Mouse (Mus musculus): ENCODE data around the gene Bcor. TPM values are rescaled to one million over a fixed set of nuclear protein-coding genes. Genes with fewer than 3 reads are reported as not detected.

Bcor gene
- polyA plus RNA-seq, 1 experiment: 13.6 TPM

DNA sequence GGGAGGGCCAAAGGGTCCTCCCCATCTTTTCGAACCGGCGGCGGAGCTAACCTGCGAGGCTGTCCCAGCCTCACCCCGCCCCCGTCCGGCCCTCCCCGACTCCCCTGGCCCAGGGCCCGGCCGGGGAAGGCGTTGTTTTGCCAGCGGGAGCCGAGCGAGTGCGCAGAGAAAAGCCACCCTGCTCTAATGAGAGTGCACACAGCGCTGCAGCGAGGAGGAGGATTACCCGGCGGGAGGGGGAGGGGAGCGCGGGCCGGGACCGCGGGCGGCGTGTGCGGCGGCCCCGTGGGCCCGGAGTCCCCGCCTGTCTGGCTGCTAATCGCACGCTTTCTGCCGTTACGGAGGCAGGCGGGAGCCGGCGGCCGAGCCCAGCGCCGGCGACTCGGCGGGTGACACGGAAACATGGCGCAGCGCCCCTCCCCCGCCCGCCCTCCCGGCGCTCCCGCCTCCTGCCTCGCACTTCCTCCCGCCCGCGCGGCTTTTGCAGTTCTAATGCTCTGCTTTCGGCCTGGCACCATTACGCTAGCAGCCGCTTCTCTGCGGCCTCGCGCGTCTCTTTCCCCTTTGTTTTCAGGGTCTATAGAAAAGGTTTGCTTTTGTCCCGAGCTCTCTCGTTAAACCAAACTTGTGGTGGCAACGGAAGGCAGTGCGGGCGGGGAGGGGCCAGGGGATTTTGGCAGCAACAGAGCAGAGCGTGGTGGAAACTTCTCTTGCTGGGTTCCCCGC, 71.7 kb downstream of the Bcor start:
- H3K4me3 ChIP-seq (replicated peaks; ENCODE audit: control insufficient read depth, low read depth, low read length): peak overlapping the region; percentile 65
- no peak; the same call in 1 of the 2 replicates for TF ChIP-seq POLR2A (IDR thresholded peaks at IDR 0.05; ENCODE audit: borderline replicate concordance, control insufficient read depth, low read depth, low read length)
- TF ChIP-seq CTCF (IDR thresholded peaks at IDR 0.05; ENCODE audit: control insufficient read depth, insufficient read depth, low read length): no peak
- peak overlapping the region; percentile 95 for H3K27ac ChIP-seq (ENCODE audit: control insufficient read depth, insufficient read depth, low read depth, low read length, poor library complexity)
- H3K4me1 ChIP-seq (ENCODE audit: control insufficient read depth, insufficient read depth, low read length): peaks cover 2% of the 10 kb centered on the region; the same call in 1 of the 2 replicates
- 3% methylated on average over 64 of the region's 72 CpGs for WGBS

DNA sequence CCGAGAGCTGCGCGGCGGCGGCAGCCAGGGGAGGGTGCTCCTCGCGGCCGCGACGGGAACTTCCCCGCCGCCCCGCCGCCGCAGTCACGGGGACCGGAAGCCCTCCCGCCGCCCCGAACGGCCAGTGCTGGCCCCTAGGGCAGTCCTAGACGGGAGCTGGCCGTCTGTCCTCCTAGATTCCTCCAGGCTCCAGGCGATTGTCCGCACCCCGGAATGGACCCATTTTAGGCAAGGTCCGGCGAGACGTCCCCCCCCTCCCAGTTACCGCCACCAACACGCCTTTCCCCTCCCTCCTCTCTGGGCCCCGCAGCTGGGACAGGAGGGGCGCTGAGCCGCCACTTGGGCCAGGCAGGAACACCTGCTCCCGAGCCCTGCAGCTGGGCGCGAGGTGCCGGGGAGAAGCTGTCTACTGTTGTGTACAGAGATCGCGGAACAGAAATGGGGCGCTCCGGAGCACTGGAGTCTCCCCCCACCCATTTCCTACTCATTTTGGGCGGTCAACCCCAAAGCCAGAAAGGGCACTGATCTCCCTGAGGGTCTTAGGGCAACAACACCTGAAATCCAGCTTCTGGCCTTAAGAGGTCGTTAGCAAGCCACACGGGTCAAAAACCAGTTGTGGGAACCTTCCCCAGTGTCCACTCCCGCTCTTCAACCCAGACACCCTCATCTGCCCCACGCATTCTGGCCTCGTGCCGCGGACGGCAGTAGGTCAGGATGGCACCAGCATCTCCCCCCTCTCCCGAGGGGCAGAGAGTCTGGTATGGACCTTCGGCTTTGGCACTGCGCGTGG, 72.4 kb downstream of the Bcor start:
- peak overlapping the region; percentile 65 for H3K4me3 ChIP-seq (replicated peaks; ENCODE audit: control insufficient read depth, low read depth, low read length)
- H3K4me1 ChIP-seq (ENCODE audit: control insufficient read depth, insufficient read depth, low read length): peaks cover 2% of the 10 kb centered on the region; the same call in 1 of the 2 replicates
- peak overlapping the region; percentile 95 for H3K27ac ChIP-seq (ENCODE audit: control insufficient read depth, insufficient read depth, low read depth, low read length, poor library complexity)
- WGBS: 5% methylated on average over 39 of the region's 55 CpGs
- TF ChIP-seq CTCF (IDR thresholded peaks at IDR 0.05; ENCODE audit: control insufficient read depth, insufficient read depth, low read length): no peak
- TF ChIP-seq POLR2A (IDR thresholded peaks at IDR 0.05; ENCODE audit: borderline replicate concordance, control insufficient read depth, low read depth, low read length): 0 out of 2 replicates have a peak, but pooled peaks have one; percentile 36

DNA sequence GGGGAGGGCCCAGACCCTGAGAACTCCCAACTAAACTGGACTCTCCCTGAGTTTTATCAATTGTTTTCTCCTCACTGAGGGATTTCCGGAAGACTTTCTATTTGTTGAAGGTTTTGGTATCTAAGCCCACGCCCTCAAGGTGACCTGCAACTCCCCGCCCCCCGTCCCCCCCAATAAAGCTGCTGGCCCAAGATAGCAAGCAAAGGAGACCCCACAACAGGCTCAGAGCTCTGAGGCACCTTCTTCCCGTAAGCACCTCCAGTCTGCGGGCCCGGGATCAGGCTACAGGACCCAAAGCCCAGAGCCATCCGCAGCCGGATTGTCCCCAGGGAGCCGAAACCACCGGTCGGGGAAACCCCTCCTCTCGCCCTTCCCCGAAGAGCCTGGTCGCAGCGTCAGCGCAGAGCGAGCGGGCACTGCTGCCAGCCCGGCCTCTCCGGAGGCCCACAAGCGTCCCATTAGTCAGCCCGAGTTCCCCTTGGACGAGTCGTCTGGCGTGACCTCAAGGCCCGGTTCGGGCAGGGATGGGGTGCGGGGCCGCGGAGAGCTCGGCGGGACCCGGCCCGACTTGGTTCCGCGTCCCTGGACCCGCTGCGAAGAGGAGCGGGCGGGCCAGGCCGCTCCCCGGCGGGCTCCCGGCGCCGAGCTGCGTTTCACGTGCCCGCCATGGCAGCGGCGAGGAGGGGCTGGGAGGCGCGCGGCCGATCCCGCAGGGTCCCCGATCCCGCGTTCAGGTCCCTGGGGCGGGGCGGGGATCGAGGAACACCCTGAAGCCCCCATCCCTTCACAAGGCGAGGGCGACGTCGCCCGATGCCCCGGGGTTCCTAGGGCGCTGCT, 73.3 kb downstream of the Bcor start:
- WGBS: 2% methylated on average over 67 of the region's 70 CpGs
- TF ChIP-seq CTCF (IDR thresholded peaks at IDR 0.05; ENCODE audit: control insufficient read depth, insufficient read depth, low read length) (no peak), POLR2A (IDR thresholded peaks at IDR 0.05; ENCODE audit: borderline replicate concordance, control insufficient read depth, low read depth, low read length) (peak; percentile 42; the same call in 1 of the 2 replicates)
- Histone ChIP-seq H3K4me1 (ENCODE audit: control insufficient read depth, insufficient read depth, low read length) (peaks cover 2% of the 10 kb centered on the region; the same call in 1 of the 2 replicates), H3K27ac (ENCODE audit: control insufficient read depth, insufficient read depth, low read depth, low read length, poor library complexity) (peak overlapping the region; percentile 95), H3K4me3 (replicated peaks; ENCODE audit: control insufficient read depth, low read depth, low read length) (peak overlapping the region; percentile 57)

DNA sequence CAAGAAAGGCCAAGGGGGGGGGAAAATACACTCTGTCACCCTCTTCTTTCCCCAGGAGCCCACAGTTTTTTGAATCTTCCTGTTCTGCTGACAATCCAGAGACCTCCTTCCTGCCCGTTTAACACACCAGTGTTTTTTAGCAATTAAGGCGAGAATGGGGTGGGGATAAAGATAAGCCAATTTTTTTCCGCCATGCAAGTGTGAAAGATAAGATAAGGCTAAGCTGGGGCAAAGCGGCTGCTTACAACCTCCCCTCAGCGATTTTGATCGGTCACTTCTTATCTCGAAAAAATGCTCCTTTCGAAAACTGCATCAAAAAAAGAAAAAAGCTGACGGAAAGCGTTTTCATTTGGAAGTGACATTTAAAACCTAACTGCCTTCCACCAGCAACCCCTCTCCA, 74.2 kb downstream of the Bcor start:
- Histone ChIP-seq H3K27ac (ENCODE audit: control insufficient read depth, insufficient read depth, low read depth, low read length, poor library complexity) (no peak overlapping the region), H3K4me3 (replicated peaks; ENCODE audit: control insufficient read depth, low read depth, low read length) (no peak overlapping the region), H3K4me1 (ENCODE audit: control insufficient read depth, insufficient read depth, low read length) (peaks cover 2% of the 10 kb centered on the region; the same call in 1 of the 2 replicates)
- no peak for TF ChIP-seq CTCF (IDR thresholded peaks at IDR 0.05; ENCODE audit: control insufficient read depth, insufficient read depth, low read length)
- TF ChIP-seq POLR2A (IDR thresholded peaks at IDR 0.05; ENCODE audit: borderline replicate concordance, control insufficient read depth, low read depth, low read length): no peak
- 25% methylated on average over 10 of the region's 10 CpGs for WGBS

DNA sequence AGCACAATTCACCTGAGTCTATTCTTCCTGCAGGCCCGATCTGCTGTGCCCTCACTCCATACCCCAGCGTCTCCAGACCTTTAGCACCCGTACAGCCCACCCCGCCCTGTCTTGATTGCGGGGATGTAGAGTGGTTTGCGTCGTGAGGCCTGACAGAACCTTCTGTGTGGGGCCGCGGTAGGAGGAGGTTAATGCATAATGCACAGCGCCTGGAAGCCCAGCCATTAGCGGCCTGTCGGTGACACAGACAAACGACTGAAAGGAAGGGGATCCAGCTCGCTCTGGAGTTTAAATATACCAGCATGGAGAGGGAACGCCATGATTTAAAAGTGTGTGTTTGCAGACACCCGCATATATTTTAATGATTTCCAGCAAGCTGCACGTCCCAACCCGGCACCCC, 74.9 kb downstream of the Bcor start:
- WGBS: 41% methylated on average over 17 of the region's 18 CpGs
- TF ChIP-seq POLR2A (IDR thresholded peaks at IDR 0.05; ENCODE audit: borderline replicate concordance, control insufficient read depth, low read depth, low read length): no peak
- no peak for TF ChIP-seq CTCF (IDR thresholded peaks at IDR 0.05; ENCODE audit: control insufficient read depth, insufficient read depth, low read length)
- H3K27ac ChIP-seq (ENCODE audit: control insufficient read depth, insufficient read depth, low read depth, low read length, poor library complexity): no peak overlapping the region
- H3K4me1 ChIP-seq (ENCODE audit: control insufficient read depth, insufficient read depth, low read length): peaks cover 2% of the 10 kb centered on the region; the same call in 1 of the 2 replicates
- H3K4me3 ChIP-seq (replicated peaks; ENCODE audit: control insufficient read depth, low read depth, low read length): no peak overlapping the region

DNA sequence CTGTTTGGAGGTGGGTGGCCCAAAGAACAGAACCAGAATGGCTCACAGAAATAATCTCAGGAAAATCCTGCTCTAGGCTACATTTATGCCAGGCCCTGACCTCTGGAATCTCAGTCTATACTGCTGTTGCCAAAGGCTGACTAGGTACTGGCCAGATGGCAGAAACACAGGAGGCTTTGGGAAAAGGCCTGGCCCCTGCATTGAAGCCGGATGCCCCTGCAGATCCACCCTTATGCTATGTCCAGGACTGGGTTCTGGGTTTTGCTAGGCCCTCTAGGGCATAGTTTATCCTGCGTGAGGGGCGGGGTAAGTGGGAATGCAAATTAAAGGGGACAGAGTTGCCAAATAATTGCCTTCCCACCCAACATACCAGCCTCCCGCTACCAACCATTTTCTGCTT, 75.5 kb downstream of the Bcor start:
- H3K27ac ChIP-seq (ENCODE audit: control insufficient read depth, insufficient read depth, low read depth, low read length, poor library complexity): no peak overlapping the region
- 59% methylated on average over 4 of the region's 4 CpGs for WGBS
- H3K4me3 ChIP-seq (replicated peaks; ENCODE audit: control insufficient read depth, low read depth, low read length): no peak overlapping the region
- H3K4me1 ChIP-seq (ENCODE audit: control insufficient read depth, insufficient read depth, low read length): peaks cover 2% of the 10 kb centered on the region; the same call in 1 of the 2 replicates
- no peak for TF ChIP-seq POLR2A (IDR thresholded peaks at IDR 0.05; ENCODE audit: borderline replicate concordance, control insufficient read depth, low read depth, low read length)
- no peak for TF ChIP-seq CTCF (IDR thresholded peaks at IDR 0.05; ENCODE audit: control insufficient read depth, insufficient read depth, low read length)

DNA sequence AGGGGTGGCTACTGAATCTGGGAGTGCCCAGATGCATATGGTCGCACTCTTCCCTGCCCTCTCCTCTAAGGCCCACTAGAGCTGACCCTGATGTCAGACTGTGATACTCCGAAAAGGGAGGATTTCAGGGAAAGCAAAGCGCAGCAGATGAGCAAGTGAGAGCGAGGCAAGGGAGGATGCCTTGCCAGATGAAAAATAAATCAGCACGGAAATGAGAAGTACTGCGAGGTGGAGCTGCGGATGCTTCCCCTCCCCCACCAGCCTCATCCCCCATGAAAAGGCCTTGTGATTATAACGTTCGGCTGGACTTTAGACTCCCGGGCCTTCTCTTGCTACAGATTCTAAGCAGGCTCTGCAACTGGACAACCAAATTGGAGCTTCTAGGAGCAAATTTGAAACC, 76.5 kb downstream of the Bcor start:
- Histone ChIP-seq H3K4me3 (replicated peaks; ENCODE audit: control insufficient read depth, low read depth, low read length) (no peak overlapping the region), H3K27ac (ENCODE audit: control insufficient read depth, insufficient read depth, low read depth, low read length, poor library complexity) (no peak overlapping the region), H3K4me1 (ENCODE audit: control insufficient read depth, insufficient read depth, low read length) (peaks cover 2% of the 10 kb centered on the region; the same call in 1 of the 2 replicates)
- WGBS: 29% methylated on average over 10 of the region's 10 CpGs
- TF ChIP-seq CTCF (IDR thresholded peaks at IDR 0.05; ENCODE audit: control insufficient read depth, insufficient read depth, low read length): no peak
- no peak for TF ChIP-seq POLR2A (IDR thresholded peaks at IDR 0.05; ENCODE audit: borderline replicate concordance, control insufficient read depth, low read depth, low read length)

Data from bone marrow, adult 2 months (tissue).